Mouse (Mus musculus) T-cell, adult 2 months (primary cell): ENCODE data around the gene Atp2b4.
"Not testable (repeated sequence)": the region's sequence is repeated elsewhere in the genome, so short reads cannot be mapped to it uniquely, and the experiment has no call there.

Source experiments
- DNase-seq: peaks from one replicate; pipeline ENCODE4 v3.0.0; 2022; ENCODE audit warnings: low spot score

Atp2b4 gene

GRCm38 (mm10) chr1:133694301-133694700, 106.5 kb downstream of the Atp2b4 start:
- no peak for DNase-seq

GRCm38 (mm10) chr1:133693536-133694114, 107.2 kb downstream of the Atp2b4 start:
- DNase-seq: no peak

- no peak for DNase-seq
Measured at GRCm38 (mm10) chr1:133692195-133692594, 108.6 kb downstream of the Atp2b4 start.

GRCm38 (mm10) chr1:133691046-133691445, 109.8 kb downstream of the Atp2b4 start:
- DNase-seq: no peak

- DNase-seq: peak; percentile 83
Measured at GRCm38 (mm10) chr1:133689897-133690296, 110.9 kb downstream of the Atp2b4 start, which contains the start of gene Lax1. Gene Lax1, minus strand, starts transcription at chr1:133690108.

- no peak for DNase-seq
Measured at GRCm38 (mm10) chr1:133688301-133688700, 112.5 kb downstream of the Atp2b4 start.

GRCm38 (mm10) chr1:133685749-133686519, 114.9 kb downstream of the Atp2b4 start:
- DNase-seq: no peak

GRCm38 (mm10) chr1:133671801-133672200, 129.0 kb downstream of the Atp2b4 start:
- no peak for DNase-seq

GRCm38 (mm10) chr1:133671266-133671665, 129.6 kb downstream of the Atp2b4 start:
- no peak for DNase-seq

GRCm38 (mm10) chr1:133670776-133671175, 130.1 kb downstream of the Atp2b4 start:
- DNase-seq: no peak

- no peak for DNase-seq
Measured at GRCm38 (mm10) chr1:133670190-133670589, 130.7 kb downstream of the Atp2b4 start.

- no peak for DNase-seq
Measured at GRCm38 (mm10) chr1:133668618-133669017, 132.2 kb downstream of the Atp2b4 start.

- no peak for DNase-seq
Measured at GRCm38 (mm10) chr1:133667721-133668120, 133.1 kb downstream of the Atp2b4 start.

GRCm38 (mm10) chr1:133665713-133666112, 135.1 kb downstream of the Atp2b4 start:
- not testable (repeated sequence) for DNase-seq

- DNase-seq: no peak
Measured at GRCm38 (mm10) chr1:133664203-133664970, 136.5 kb downstream of the Atp2b4 start.

GRCm38 (mm10) chr1:133663427-133663826, 137.4 kb downstream of the Atp2b4 start:
- DNase-seq: no peak

GRCm38 (mm10) chr1:133662941-133663340, 137.9 kb downstream of the Atp2b4 start:
- no peak for DNase-seq

- DNase-seq: peak; percentile 94
Measured at GRCm38 (mm10) chr1:133661203-133661933, 139.5 kb downstream of the Atp2b4 start, which contains the start of gene Gm38394. Gene Gm38394, minus strand, starts transcription at chr1:133661318.

GRCm38 (mm10) chr1:133660466-133661202, 140.2 kb downstream of the Atp2b4 start, which contains the start of gene Zbed6:
Gene Zbed6, minus strand, starts transcription at chr1:133660885.
- DNase-seq: peak; percentile 18

- DNase-seq: no peak
Measured at GRCm38 (mm10) chr1:133658878-133659277, 142.0 kb downstream of the Atp2b4 start.

GRCm38 (mm10) chr1:133656811-133657210, 144.0 kb downstream of the Atp2b4 start:
- DNase-seq: no peak
